In genomic region chr6:6414654-6415610, GRCm38 (mm10) we compare ENCODE assay signal across 16 mouse cellular contexts.
DNase-seq lines count a peak whose midpoint lies in the region; TF ChIP-seq lines count a peak whose summit lies in the region.
"Had no signal": no experiment of that assay in that cellular context is flagged by ENCODE, and none has a peak within 500 bp of the region (broad histone marks: within the 10 kb centered on the region; RNA-seq: fewer than 3 reads in every experiment).

No protein-coding gene starts in this region.

- H3K4me3 ChIP-seq in olfactory bulb, adult 2 months (ENCODE audit: insufficient read depth, low read depth, low read length): no peak overlapping the region
- H3K4me3 ChIP-seq: heart, adult 2 months; kidney, embryonic 15.5 days; midbrain, embryonic 15.5 days; neural tube, embryonic 13.5 days had no signal

- H3K4me1 ChIP-seq in olfactory bulb, adult 2 months (ENCODE audit: control insufficient read depth, insufficient read depth, low read length): no peaks in the 10 kb centered on the region
- H3K4me1 ChIP-seq: kidney, embryonic 15.5 days; midbrain, embryonic 15.5 days; neural tube, embryonic 13.5 days had no signal

- intact Hi-C loops in left cerebral cortex, postnatal 4 days (cut with DNase I): no loop called here

- TF ChIP-seq POLR2A in olfactory bulb, adult 2 months (IDR thresholded peaks at IDR 0.05; ENCODE audit: insufficient read depth, low read depth, low read length): no peak

- H3K27ac ChIP-seq in olfactory bulb, adult 2 months (ENCODE audit: insufficient read depth, low read depth, low read length): peak overlapping the region; percentile 36; the same call in 1 of the 2 replicates
- H3K27ac ChIP-seq: heart, adult 2 months; kidney, embryonic 15.5 days; liver, embryonic 14.5 days; midbrain, embryonic 15.5 days; neural tube, embryonic 13.5 days; stomach, postnatal 0 days had no signal

- TF ChIP-seq CTCF in olfactory bulb, adult 2 months (IDR thresholded peaks at IDR 0.05; ENCODE audit: insufficient read depth, low read depth, low read length): no peak

- 31% methylated on average over 9 of the region's 9 CpGs for WGBS in olfactory bulb, adult 2 months

- peak; percentile 7 for DNase-seq in left cerebral cortex, adult 11 months (ENCODE audit: low spot score)
- no peak for DNase-seq in left cerebral cortex, postnatal 4 days
- peak; percentile 35 for DNase-seq in embryo, embryonic 10.5 days (ENCODE audit: low spot score)
- peak; percentile 11 for DNase-seq in forelimb bud, embryonic 11.5 days (ENCODE audit: low read depth, low spot score)
- no peak for DNase-seq in urinary bladder, postnatal 25 days (ENCODE audit: low spot score)
- DNase-seq in lung, postnatal 36 days: no peak
- DNase-seq in cerebellum, postnatal 4 days (ENCODE audit: low spot score in 2 of 2): no peak
- DNase-seq: cerebellum, postnatal 36 days; heart, adult 2 months; heart, postnatal 14 days had no signal

Comparison
In these comparisons a context has a peak if more than half of its experiments do, and no peak if none do; other contexts are left out.
1. DNase-seq: peak in left cerebral cortex, adult 11 months (single experiment), embryo, embryonic 10.5 days (single experiment) and forelimb bud, embryonic 11.5 days (single experiment); none in left cerebral cortex, postnatal 4 days (single experiment), urinary bladder, postnatal 25 days (single experiment), lung, postnatal 36 days (single experiment) and cerebellum, postnatal 4 days (0 of 2).